In genomic region chr2:24521430-24522226, GRCm38 (mm10) we compare ENCODE assay signal across 8 mouse cellular contexts. TPM values are rescaled to one million over a fixed set of nuclear protein-coding genes. Genes with fewer than 3 reads are reported as not detected.
DNase-seq lines count a peak whose midpoint lies in the region; ATAC-seq and TF ChIP-seq lines count a peak whose summit lies in the region.

No protein-coding gene starts in this region.

- TF ChIP-seq POLR2A in ES-Bruce4 (IDR thresholded peaks at IDR 0.05; ENCODE audit: insufficient read depth, low read length): no peak

- DNase-seq in adrenal gland, postnatal 14 days: peak; percentile 39
- no peak for DNase-seq in adrenal gland, adult 18-20 months (ENCODE audit: low spot score in 2 of 2)
- peak; percentile 40 for DNase-seq in kidney, adult 9 months
- DNase-seq in lung, postnatal 4 days: peak; percentile 16 to 24
- DNase-seq in testis, postnatal 10 days (ENCODE audit: low spot score): peak; percentile 53
- DNase-seq in c-Kit-positive CD71-positive TER-119-positive erythroid progenitor cells, embryonic 14.5 days (ENCODE audit: low spot score): no peak

- no peak for TF ChIP-seq CTCF in ES-Bruce4 (IDR thresholded peaks at IDR 0.05; ENCODE audit: low read depth, low read length)

- no peaks in the 10 kb centered on the region for H3K9me3 ChIP-seq in ES-Bruce4 (replicated peaks; ENCODE audit: control insufficient read depth, insufficient read depth, low read length, poor library complexity, severe bottlenecking)
- no peaks in the 10 kb centered on the region for H3K9me3 ChIP-seq in forebrain, embryonic 13.5 days (replicated peaks)

- peak overlapping the region; percentile 74 for H3K4me2 ChIP-seq in forebrain, embryonic 13.5 days

- WGBS in forebrain, embryonic 13.5 days: 2% methylated on average over 33 of the region's 33 CpGs

- ATAC-seq in forebrain, embryonic 13.5 days: peak; percentile 97

- peak overlapping the region; percentile 51; the same call in 1 of the 2 replicates for H3K9ac ChIP-seq in ES-Bruce4 (ENCODE audit: low read depth, poor library complexity, severe bottlenecking)
- peak overlapping the region; percentile 71 for H3K9ac ChIP-seq in forebrain, embryonic 13.5 days

- TF ChIP-seq EP300 in ES-Bruce4 (IDR thresholded peaks at IDR 0.05; ENCODE audit: insufficient read depth, low read depth, low read length): no peak

- H3K4me1 ChIP-seq in ES-Bruce4 (ENCODE audit: control insufficient read depth, insufficient read depth, low read length): peaks cover 3% of the 10 kb centered on the region
- H3K4me1 ChIP-seq in forebrain, embryonic 13.5 days: peaks cover 11% of the 10 kb centered on the region

- peak overlapping the region; percentile 54 for H3K4me3 ChIP-seq in ES-Bruce4 (ENCODE audit: low read depth, low read length)
- peak overlapping the region; percentile 51 for H3K4me3 ChIP-seq in forebrain, embryonic 13.5 days

- no peaks in the 10 kb centered on the region for H3K36me3 ChIP-seq in ES-Bruce4 (ENCODE audit: control insufficient read depth, insufficient read depth, low read length, poor library complexity, severe bottlenecking)
- no peaks in the 10 kb centered on the region for H3K36me3 ChIP-seq in forebrain, embryonic 13.5 days (ENCODE audit: poor library complexity, severe bottlenecking)

- no peaks in the 10 kb centered on the region for H3K27me3 ChIP-seq in ES-Bruce4 (ENCODE audit: control insufficient read depth, insufficient read depth, low read length, poor library complexity, severe bottlenecking)
- H3K27me3 ChIP-seq in forebrain, embryonic 13.5 days: peaks cover 10% of the 10 kb centered on the region; the same call in 1 of the 2 replicates

- H3K27ac ChIP-seq in ES-Bruce4 (ENCODE audit: insufficient read depth, low read length): no peak overlapping the region
- H3K27ac ChIP-seq in forebrain, embryonic 13.5 days: peak overlapping the region; percentile 31; the same call in 1 of the 2 replicates

RNA-seq across cellular contexts. Expression of gene Pax8, which starts 46.2 kb away (rescaled TPM):
- not detected in 2 replicates for total RNA-seq in adrenal gland, postnatal 14 days (2021)
- not detected for total RNA-seq in adrenal gland, adult 18-20 months (2021)
- 0.26 and 0.57 TPM in 2 replicates for polyA plus RNA-seq in ES-Bruce4 (2011; ENCODE audit: insufficient read depth, insufficient read length, low read depth, missing spikeins)
- polyA plus RNA-seq in forebrain, embryonic 13.5 days (2015; fragmentation: Nextera tagmentation; extraction: Ambion mirVana): 0.09 TPM in 2 replicates

Comparison
In these comparisons a context has a peak if more than half of its experiments do, and no peak if none do; other contexts are left out.
1. DNase-seq: peak in adrenal gland, postnatal 14 days (single experiment), kidney, adult 9 months (single experiment), lung, postnatal 4 days (2 of 2) and testis, postnatal 10 days (single experiment); none in adrenal gland, adult 18-20 months (0 of 2) and c-Kit-positive CD71-positive TER-119-positive erythroid progenitor cells, embryonic 14.5 days (single experiment).